Mouse (Mus musculus) cortical plate, adult 2 months (tissue): ENCODE data around the gene Vps13d.

Experiments used
- CTCF ChIP-seq: fragments of 200-500 bp; IDR thresholded peaks from 2 replicates; pipeline ENCODE4 v1.5.1; 2011; ENCODE audit warnings: mild to moderate bottlenecking, control low read depth, low read length; ENCODE audit not compliant: insufficient read depth; ENCODE audit errors: extremely low read depth
- POLR2A ChIP-seq: fragments of 200-500 bp; IDR thresholded peaks from 2 replicates; pipeline ENCODE4 v1.6.1; 2011; ENCODE audit warnings: mild to moderate bottlenecking, low read length, control low read depth; ENCODE audit not compliant: insufficient read depth; ENCODE audit errors: extremely low read depth

- TF ChIP-seq CTCF (no peak), POLR2A (no peak)
These were observed 183.6 kb downstream of the Vps13d start for GRCm38 (mm10) chr4:145011156-145011555.
